Mouse (Mus musculus) lung, embryonic 14.5 days (tissue): ENCODE data around the gene Orm3. TPM values are rescaled to one million over a fixed set of nuclear protein-coding genes. Genes with fewer than 3 reads are reported as not detected.

Experiments
- ATAC-seq: fragments of 200-750 bp; cut with Nextera tagmentation; 2 replicates; pipeline ENCODE4 v1.8.0; 2017; ENCODE audit warnings: mild to moderate bottlenecking, moderate TSS enrichment, moderate library complexity; ENCODE audit not compliant: insufficient read depth
- DNase-seq: peaks from one replicate; pipeline ENCODE4 v3.0.0-alpha.2; 2015
- H3K27ac ChIP-seq: fragments of 300-500 bp; sonication (generic); 2 replicates; pipeline ENCODE4 v1.5.1; 2014; ENCODE audit warnings: low read depth, mild to moderate bottlenecking, moderate library complexity
- H3K27me3 ChIP-seq: fragments of 300-500 bp; sonication (generic); 2 replicates; pipeline ENCODE4 v1.6.1; 2014; ENCODE audit warnings: low read length, control low read depth; ENCODE audit not compliant: insufficient read depth
- H3K36me3 ChIP-seq: fragments of 300-500 bp; sonication (generic); 2 replicates; pipeline ENCODE4 v1.6.1; 2014; ENCODE audit warnings: control low read depth; ENCODE audit not compliant: insufficient read depth
- H3K4me1 ChIP-seq: fragments of 300-500 bp; sonication (generic); 2 replicates; pipeline ENCODE4 v1.6.1; 2014; ENCODE audit warnings: antibody characterized with exemption, control low read depth; ENCODE audit not compliant: insufficient read depth
- H3K4me2 ChIP-seq: fragments of 300-500 bp; sonication (generic); 2 replicates; pipeline ENCODE4 v1.6.1; 2014; ENCODE audit warnings: mild to moderate bottlenecking
- H3K4me3 ChIP-seq: fragments of 300-500 bp; sonication (generic); 2 replicates; pipeline ENCODE4 v1.5.1; 2014; ENCODE audit warnings: low read depth, low read length
- H3K9ac ChIP-seq: fragments of 300-500 bp; sonication (generic); 2 replicates; pipeline ENCODE4 v1.6.1; 2014
- H3K9me3 ChIP-seq: fragments of 300-500 bp; sonication (generic); 2 replicates; pipeline ENCODE4 v1.6.1; 2016; ENCODE audit warnings: low read depth, low read length, control low read depth
- CTCF ChIP-seq: IDR thresholded peaks from 2 replicates; pipeline ENCODE4 v1.5.1; 2016; ENCODE audit warnings: antibody characterized with exemption, low read depth
- WGBS: fragments of 180-500 bp; shearing (Covaris S2); extraction: QIAGEN DNeasy Blood & Tissue Kit; methylation state at CpG from one replicate; pipeline ENCODE4 v1.1.7; 2014; 5-methylcytosine and 5-hydroxymethylcytosine counted together
- polyA plus RNA-seq: library from polyadenylated mRNA; unstranded; fragments of >200 nt; fragmentation: Nextera tagmentation; extraction: Ambion mirVana; gene quantifications from 2 replicates; pipeline ENCODE4 v1.2.1, GENCODE M21; 2014

Gene Orm3
- polyA plus RNA-seq, 1 experiment from 2014 or later, result not detected

DNA sequence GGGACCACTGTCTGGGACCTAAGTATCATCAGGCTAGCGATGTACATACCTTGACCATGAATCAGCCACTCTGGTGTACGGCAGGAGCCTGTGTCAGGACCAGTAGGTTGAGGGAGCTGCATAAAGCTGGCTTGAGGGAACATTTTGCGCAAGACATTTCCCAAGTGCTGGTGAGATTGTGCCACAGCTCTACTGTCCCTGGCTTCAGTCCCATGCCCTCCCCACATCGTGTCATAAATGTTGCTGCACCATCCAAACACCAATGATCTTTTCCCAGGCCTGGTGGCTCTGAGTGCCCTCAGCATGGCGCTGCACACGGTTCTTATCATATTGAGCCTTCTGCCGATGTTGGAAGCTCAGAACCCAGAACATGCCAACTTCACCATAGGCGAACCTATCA, 11.7 kb upstream of the Orm3 start, which contains the start of gene Orm1:
Gene Orm1 (plus strand): TSS at position 266 of the 400 bp plus-strand sequence.
- no peaks in the 10 kb centered on the region for H3K27me3 ChIP-seq
- H3K27ac ChIP-seq, result no peak within 1 kb of the TSS
- 81% methylated on average over 8 of the region's 8 CpGs for WGBS
- no peak for DNase-seq
- H3K9ac ChIP-seq, result no peak within 1 kb of the TSS
- no peak within 1 kb of the TSS for H3K4me2 ChIP-seq
- H3K4me1 ChIP-seq, result no peaks in the 10 kb centered on the region
- no peak within 1 kb of the TSS for H3K4me3 ChIP-seq
- no peak for TF ChIP-seq CTCF
- no peaks in the 10 kb centered on the region for H3K9me3 ChIP-seq
- H3K36me3 ChIP-seq, result no peaks in the 10 kb centered on the region
- no peak; the same call in 1 of the 2 replicates for ATAC-seq

DNA sequence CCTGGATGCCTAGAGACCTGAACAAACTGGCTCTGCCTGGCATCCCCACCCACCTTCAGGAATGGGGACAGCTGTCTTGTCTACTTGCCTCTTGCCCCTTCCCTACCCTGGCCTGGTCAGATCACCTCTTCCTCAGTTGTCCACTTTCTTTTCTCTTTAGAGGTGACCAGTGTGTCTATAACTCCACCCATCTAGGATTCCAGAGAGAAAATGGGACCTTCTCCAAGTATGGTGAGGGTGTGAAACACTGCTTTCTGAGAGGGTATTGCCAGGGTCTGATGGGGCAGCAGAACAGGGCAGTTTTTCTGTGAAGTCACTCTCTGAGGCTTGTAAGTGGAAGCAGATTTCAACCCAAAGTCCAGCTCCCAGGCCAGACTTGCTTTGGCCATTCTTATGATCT, 10.7 kb upstream of the Orm3 start:
- Histone ChIP-seq H3K27me3 (no peaks in the 10 kb centered on the region), H3K9me3 (no peaks in the 10 kb centered on the region), H3K27ac (no peak overlapping the region), H3K4me1 (no peaks in the 10 kb centered on the region), H3K9ac (no peak overlapping the region), H3K36me3 (no peaks in the 10 kb centered on the region), H3K4me3 (no peak overlapping the region), H3K4me2 (no peak overlapping the region)
- DNase-seq, result no peak
- no peak for ATAC-seq
- no peak for TF ChIP-seq CTCF

DNA sequence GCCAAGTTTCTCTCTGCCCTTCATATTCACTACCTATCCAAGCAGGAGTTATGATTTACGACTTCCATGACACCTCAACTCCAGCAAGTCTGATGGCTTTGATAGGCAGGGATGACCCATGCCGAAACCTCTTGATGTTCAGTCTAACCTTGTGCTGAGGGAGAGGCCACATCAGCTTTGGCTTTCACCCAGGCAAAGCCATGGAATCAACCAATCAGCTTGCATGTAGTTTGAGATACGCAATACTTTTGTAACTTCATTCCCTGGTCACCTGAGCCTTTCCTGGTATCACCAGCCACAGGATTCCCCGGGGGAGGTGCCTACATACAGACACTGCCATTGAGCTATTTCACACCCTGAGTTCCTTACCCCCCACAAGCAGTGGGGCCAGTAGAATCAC, 9.3 kb upstream of the Orm3 start:
- WGBS, result 77% methylated on average over 4 of the region's 4 CpGs
- no peak overlapping the region for H3K4me2 ChIP-seq
- no peaks in the 10 kb centered on the region for H3K9me3 ChIP-seq
- no peak for DNase-seq
- H3K27ac ChIP-seq, result no peak overlapping the region
- H3K27me3 ChIP-seq, result no peaks in the 10 kb centered on the region
- no peak overlapping the region for H3K4me3 ChIP-seq
- H3K36me3 ChIP-seq, result no peaks in the 10 kb centered on the region
- no peak overlapping the region for H3K9ac ChIP-seq
- no peak for ATAC-seq
- no peak for TF ChIP-seq CTCF
- H3K4me1 ChIP-seq, result no peaks in the 10 kb centered on the region

DNA sequence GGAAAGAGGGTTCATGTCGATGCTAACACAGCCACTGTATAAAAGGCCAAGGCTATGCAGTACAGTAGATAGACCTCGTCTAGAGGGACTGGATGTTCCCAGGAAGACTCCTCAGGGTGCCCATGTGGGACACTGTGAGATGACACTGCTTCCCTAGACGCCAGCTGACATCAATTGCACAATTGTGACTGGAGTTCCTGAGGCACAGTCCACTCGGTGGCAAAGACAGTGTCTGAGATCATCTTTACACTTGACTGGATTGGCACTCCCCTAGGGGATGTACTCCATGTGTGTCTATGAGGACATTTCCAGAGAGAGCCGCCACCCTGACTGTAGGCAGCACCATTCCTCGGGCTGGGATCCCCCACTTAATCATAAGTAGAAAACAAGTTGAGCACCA, 7.4 kb upstream of the Orm3 start:
- no peak for ATAC-seq
- TF ChIP-seq CTCF, result no peak
- no peak for DNase-seq
- WGBS, result 69% methylated on average over 6 of the region's 6 CpGs
- Histone ChIP-seq H3K4me2 (no peak overlapping the region), H3K4me3 (no peak overlapping the region), H3K9me3 (no peaks in the 10 kb centered on the region), H3K9ac (no peak overlapping the region), H3K4me1 (no peaks in the 10 kb centered on the region), H3K36me3 (no peaks in the 10 kb centered on the region), H3K27me3 (no peaks in the 10 kb centered on the region), H3K27ac (no peak overlapping the region)

DNA sequence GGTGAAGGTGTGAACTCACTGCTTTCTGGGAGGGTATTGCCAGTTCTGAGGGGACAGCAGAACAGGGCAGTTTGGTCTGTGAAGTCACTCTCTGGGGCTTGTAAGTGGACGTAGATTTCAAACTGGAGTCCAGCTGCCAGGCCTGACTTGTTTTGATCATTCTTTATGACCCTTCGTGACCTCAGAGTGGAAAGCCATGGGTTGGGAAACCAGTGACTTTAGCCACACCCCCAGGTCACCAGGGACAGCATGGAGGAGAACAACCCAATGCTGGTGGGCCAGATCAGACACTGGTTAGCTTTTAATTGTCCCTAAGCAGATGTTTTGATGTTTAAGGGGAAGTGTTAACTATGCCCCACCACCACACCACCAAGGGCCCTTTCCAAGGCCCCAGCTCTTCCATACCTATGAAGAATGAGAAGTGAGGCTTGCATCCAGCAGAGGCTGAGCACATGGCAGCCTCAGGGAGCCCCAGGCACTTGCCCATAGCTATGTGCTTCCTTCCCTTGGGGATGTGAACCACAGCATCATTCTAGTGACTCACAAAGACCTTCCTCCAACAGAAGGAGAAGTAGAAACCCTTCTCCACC, 1.1 kb downstream of the Orm3 start:
- no peaks in the 10 kb centered on the region for H3K9me3 ChIP-seq
- H3K27ac ChIP-seq, result no peak overlapping the region
- no peaks in the 10 kb centered on the region for H3K4me1 ChIP-seq
- no peak overlapping the region for H3K4me2 ChIP-seq
- H3K9ac ChIP-seq, result no peak overlapping the region
- no peaks in the 10 kb centered on the region for H3K27me3 ChIP-seq
- no peaks in the 10 kb centered on the region for H3K36me3 ChIP-seq
- TF ChIP-seq CTCF, result no peak
- ATAC-seq, result no peak
- no peak overlapping the region for H3K4me3 ChIP-seq
- no peak for DNase-seq
- WGBS, result 58% methylated on average over 2 of the region's 2 CpGs

DNA sequence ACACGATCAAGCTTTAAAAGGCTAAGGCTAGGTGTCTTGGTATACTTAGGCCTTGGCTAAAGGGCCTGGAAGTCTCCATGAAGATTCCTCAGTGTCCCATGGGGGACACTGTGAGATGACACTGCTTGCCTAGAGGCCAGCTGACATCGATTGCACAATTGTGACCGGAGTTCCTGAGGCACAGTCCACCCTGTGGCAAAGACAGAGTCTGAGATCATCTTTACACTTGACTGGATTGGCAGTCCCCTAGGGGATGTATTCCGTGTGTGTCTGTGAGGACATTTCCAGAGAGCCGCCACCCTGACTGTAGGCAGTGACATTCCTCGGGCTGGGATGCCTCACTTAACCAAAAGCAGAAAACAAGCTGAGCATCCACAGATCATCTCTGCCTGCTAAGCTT, 3.9 kb downstream of the Orm3 start:
- H3K27ac ChIP-seq, result no peak overlapping the region
- no peaks in the 10 kb centered on the region for H3K36me3 ChIP-seq
- 75% methylated on average over 6 of the region's 6 CpGs for WGBS
- H3K4me3 ChIP-seq, result no peak overlapping the region
- H3K4me2 ChIP-seq, result no peak overlapping the region
- no peak for TF ChIP-seq CTCF
- DNase-seq (no peak), ATAC-seq (no peak)
- H3K27me3 ChIP-seq, result no peaks in the 10 kb centered on the region
- H3K4me1 ChIP-seq, result no peaks in the 10 kb centered on the region
- H3K9ac ChIP-seq, result no peak overlapping the region
- no peaks in the 10 kb centered on the region for H3K9me3 ChIP-seq

DNA sequence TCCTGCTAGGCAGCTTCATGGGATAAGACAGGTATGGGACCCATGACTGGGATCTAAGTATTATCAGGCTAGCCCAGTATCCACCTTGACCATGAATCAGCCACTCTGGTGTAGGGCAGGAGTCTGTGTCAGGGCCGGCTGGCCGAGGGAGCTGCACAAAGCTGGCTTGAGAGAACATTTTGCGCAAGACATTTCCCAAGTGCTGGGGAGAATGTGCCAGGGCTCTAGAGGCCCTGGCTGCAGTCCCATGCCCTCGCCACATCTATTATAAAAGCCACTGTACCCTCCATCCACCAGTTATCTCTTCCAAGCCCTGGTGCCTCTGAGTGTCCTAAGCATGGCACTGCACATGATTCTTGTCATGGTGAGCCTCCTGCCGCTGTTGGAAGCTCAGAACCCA, 6.2 kb downstream of the Orm3 start, which contains the start of gene Orm2:
Gene Orm2 (plus strand): TSS at position 300 of the 400 bp plus-strand sequence.
- TF ChIP-seq CTCF, result no peak
- no peak for DNase-seq
- no peak within 1 kb of the TSS for H3K4me2 ChIP-seq

More for the DNA sequence above, 6.2 kb downstream of the Orm3 start, which contains the start of gene Orm2:
- Histone ChIP-seq H3K9ac (no peak within 1 kb of the TSS), H3K4me3 (no peak within 1 kb of the TSS), H3K4me1 (no peaks in the 10 kb centered on the region), H3K27me3 (no peaks in the 10 kb centered on the region), H3K27ac (no peak within 1 kb of the TSS), H3K36me3 (peaks cover 3% of the 10 kb centered on the region), H3K9me3 (no peaks in the 10 kb centered on the region)
- 77% methylated on average over 5 of the region's 5 CpGs for WGBS
- no peak for ATAC-seq
